Mouse (Mus musculus): Measurements from ENCODE around the gene Asb11. TPM values are rescaled to one million over a fixed set of nuclear protein-coding genes. Genes with fewer than 3 reads are reported as not detected.
A peak's percentile ranks its signal among the peaks of the same experiment; 100 is the strongest.

The Asb11 gene
- polyA plus RNA-seq (2012; ENCODE audit: insufficient read depth, insufficient read length, missing spikeins) = 0.95 and 5.3 TPM in 2 replicates

- no peaks in the 10 kb centered on the region for H3K4me1 ChIP-seq (ENCODE audit: control insufficient read depth, insufficient read depth, insufficient read length, low read length)
- H3K4me3 ChIP-seq (ENCODE audit: insufficient read depth, low read depth, low read length) = no peak within 1 kb of the TSS
- no peak within 1 kb of the TSS for H3K27ac ChIP-seq (replicated peaks; ENCODE audit: low read depth, low read length)
Observed at GRCm38 (mm10) chrX:164436709-164437108, at the start of gene Asb11. Gene Asb11 (plus strand): TSS chrX:164436994.

GRCm38 (mm10) chrX:164394091-164394490 lies 42.7 kb upstream of the Asb11 start:
- no peak overlapping the region for H3K4me3 ChIP-seq (ENCODE audit: insufficient read depth, low read depth, low read length)
- H3K27ac ChIP-seq (replicated peaks; ENCODE audit: low read depth, low read length) = no peak overlapping the region
- H3K4me1 ChIP-seq (ENCODE audit: control insufficient read depth, insufficient read depth, insufficient read length, low read length) = no peaks in the 10 kb centered on the region

- no peak overlapping the region for H3K4me3 ChIP-seq (ENCODE audit: insufficient read depth, low read depth, low read length)
- H3K4me1 ChIP-seq (ENCODE audit: control insufficient read depth, insufficient read depth, insufficient read length, low read length) = no peaks in the 10 kb centered on the region
- H3K27ac ChIP-seq (replicated peaks; ENCODE audit: low read depth, low read length) = no peak overlapping the region
Observed at GRCm38 (mm10) chrX:164398456-164398855, 38.3 kb upstream of the Asb11 start.

- H3K4me1 ChIP-seq (ENCODE audit: control insufficient read depth, insufficient read depth, insufficient read length, low read length) = no peaks in the 10 kb centered on the region
- no peak overlapping the region for H3K4me3 ChIP-seq (ENCODE audit: insufficient read depth, low read depth, low read length)
- H3K27ac ChIP-seq (replicated peaks; ENCODE audit: low read depth, low read length) = no peak overlapping the region
Observed at GRCm38 (mm10) chrX:164405080-164405649, 31.6 kb upstream of the Asb11 start.

GRCm38 (mm10) chrX:164406133-164407022 lies 30.4 kb upstream of the Asb11 start:
- H3K27ac ChIP-seq (replicated peaks; ENCODE audit: low read depth, low read length) = no peak overlapping the region
- H3K4me3 ChIP-seq (ENCODE audit: insufficient read depth, low read depth, low read length) = no peak overlapping the region
- no peaks in the 10 kb centered on the region for H3K4me1 ChIP-seq (ENCODE audit: control insufficient read depth, insufficient read depth, insufficient read length, low read length)

GRCm38 (mm10) chrX:164408301-164408927 lies 28.4 kb upstream of the Asb11 start:
- Histone ChIP-seq H3K4me1 (ENCODE audit: control insufficient read depth, insufficient read depth, insufficient read length, low read length) (no peaks in the 10 kb centered on the region), H3K4me3 (ENCODE audit: insufficient read depth, low read depth, low read length) (no peak overlapping the region), H3K27ac (replicated peaks; ENCODE audit: low read depth, low read length) (no peak overlapping the region)

GRCm38 (mm10) chrX:164410562-164410961 lies 26.2 kb upstream of the Asb11 start:
- Histone ChIP-seq H3K27ac (replicated peaks; ENCODE audit: low read depth, low read length) (no peak overlapping the region), H3K4me1 (ENCODE audit: control insufficient read depth, insufficient read depth, insufficient read length, low read length) (no peaks in the 10 kb centered on the region), H3K4me3 (ENCODE audit: insufficient read depth, low read depth, low read length) (no peak overlapping the region)

GRCm38 (mm10) chrX:164416803-164417202 lies 20.0 kb upstream of the Asb11 start:
- Histone ChIP-seq H3K27ac (replicated peaks; ENCODE audit: low read depth, low read length) (no peak overlapping the region), H3K4me3 (ENCODE audit: insufficient read depth, low read depth, low read length) (no peak overlapping the region), H3K4me1 (ENCODE audit: control insufficient read depth, insufficient read depth, insufficient read length, low read length) (no peaks in the 10 kb centered on the region)

GRCm38 (mm10) chrX:164418008-164418407 lies 18.8 kb upstream of the Asb11 start:
- Histone ChIP-seq H3K4me3 (ENCODE audit: insufficient read depth, low read depth, low read length) (no peak overlapping the region), H3K27ac (replicated peaks; ENCODE audit: low read depth, low read length) (no peak overlapping the region), H3K4me1 (ENCODE audit: control insufficient read depth, insufficient read depth, insufficient read length, low read length) (no peaks in the 10 kb centered on the region)

GRCm38 (mm10) chrX:164419471-164419939 lies 17.3 kb upstream of the Asb11 start, which contains the start of gene Piga:
Gene Piga (plus strand): TSS chrX:164419787.
- Histone ChIP-seq H3K27ac (replicated peaks; ENCODE audit: low read depth, low read length) (0 out of 2 replicates have a peak within 1 kb of the TSS, but pooled peaks have one; percentile 42), H3K4me3 (ENCODE audit: insufficient read depth, low read depth, low read length) (peak within 1 kb of the TSS; percentile 88), H3K4me1 (ENCODE audit: control insufficient read depth, insufficient read depth, insufficient read length, low read length) (no peaks in the 10 kb centered on the region)

GRCm38 (mm10) chrX:164419955-164420354 lies 16.8 kb upstream of the Asb11 start:
- Histone ChIP-seq H3K4me1 (ENCODE audit: control insufficient read depth, insufficient read depth, insufficient read length, low read length) (no peaks in the 10 kb centered on the region), H3K27ac (replicated peaks; ENCODE audit: low read depth, low read length) (0 out of 2 replicates have a peak overlapping the region, but pooled peaks have one; percentile 42), H3K4me3 (ENCODE audit: insufficient read depth, low read depth, low read length) (peak overlapping the region; percentile 88)

GRCm38 (mm10) chrX:164420518-164420917 lies 16.3 kb upstream of the Asb11 start:
- Histone ChIP-seq H3K4me1 (ENCODE audit: control insufficient read depth, insufficient read depth, insufficient read length, low read length) (no peaks in the 10 kb centered on the region), H3K4me3 (ENCODE audit: insufficient read depth, low read depth, low read length) (0 out of 2 replicates have a peak overlapping the region, but pooled peaks have one; percentile 1)

GRCm38 (mm10) chrX:164424821-164425220 lies 12.0 kb upstream of the Asb11 start:
- Histone ChIP-seq H3K4me3 (ENCODE audit: insufficient read depth, low read depth, low read length) (no peak overlapping the region), H3K4me1 (ENCODE audit: control insufficient read depth, insufficient read depth, insufficient read length, low read length) (no peaks in the 10 kb centered on the region), H3K27ac (replicated peaks; ENCODE audit: low read depth, low read length) (no peak overlapping the region)

More at GRCm38 (mm10) chrX:164420518-164420917, 16.3 kb upstream of the Asb11 start:
- H3K27ac ChIP-seq (replicated peaks; ENCODE audit: low read depth, low read length) = no peak overlapping the region

GRCm38 (mm10) chrX:164427295-164427694 lies 9.5 kb upstream of the Asb11 start:
- H3K27ac ChIP-seq (replicated peaks; ENCODE audit: low read depth, low read length) = no peak overlapping the region
- H3K4me1 ChIP-seq (ENCODE audit: control insufficient read depth, insufficient read depth, insufficient read length, low read length) = no peaks in the 10 kb centered on the region
- H3K4me3 ChIP-seq (ENCODE audit: insufficient read depth, low read depth, low read length) = no peak overlapping the region

GRCm38 (mm10) chrX:164428224-164428623 lies 8.6 kb upstream of the Asb11 start:
- no peak overlapping the region for H3K27ac ChIP-seq (replicated peaks; ENCODE audit: low read depth, low read length)
- H3K4me1 ChIP-seq (ENCODE audit: control insufficient read depth, insufficient read depth, insufficient read length, low read length) = no peaks in the 10 kb centered on the region
- H3K4me3 ChIP-seq (ENCODE audit: insufficient read depth, low read depth, low read length) = no peak overlapping the region
